Mouse (Mus musculus) skeletal muscle tissue, adult 2 months (tissue): ENCODE results near the gene Arhgef12.
A peak's percentile ranks its signal among the peaks of the same experiment; 100 is the strongest.
"Not testable (repeated sequence)": the region's sequence is repeated elsewhere in the genome, so short reads cannot be mapped to it uniquely, and the experiment has no call there.

ENCODE experiments used
- DNase-seq: peaks from one replicate; pipeline ENCODE4 v3.0.0-alpha.2; 2012; ENCODE audit warnings: low read depth, low spot score

Arhgef12 gene

DNA sequence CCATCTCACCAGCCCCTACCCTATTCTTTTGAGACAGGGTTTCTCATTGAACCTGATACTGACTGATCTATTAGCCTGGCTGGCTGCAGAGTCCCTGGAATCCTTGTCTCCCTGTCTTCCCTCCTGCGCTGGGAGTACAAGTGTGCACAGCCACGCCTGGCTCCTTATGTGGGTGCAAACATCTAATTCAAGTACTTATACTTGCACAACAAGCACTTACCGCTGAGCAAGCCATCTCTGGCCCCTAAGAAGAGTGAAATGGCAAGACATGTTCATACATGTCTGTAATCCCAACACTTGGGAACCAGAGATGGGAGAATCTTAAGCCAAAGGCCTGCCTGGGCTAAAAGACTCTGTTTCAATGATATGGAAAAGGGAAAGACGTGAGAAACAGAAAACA, 104.0 kb downstream of the Arhgef12 start:
- DNase-seq: no peak

DNA sequence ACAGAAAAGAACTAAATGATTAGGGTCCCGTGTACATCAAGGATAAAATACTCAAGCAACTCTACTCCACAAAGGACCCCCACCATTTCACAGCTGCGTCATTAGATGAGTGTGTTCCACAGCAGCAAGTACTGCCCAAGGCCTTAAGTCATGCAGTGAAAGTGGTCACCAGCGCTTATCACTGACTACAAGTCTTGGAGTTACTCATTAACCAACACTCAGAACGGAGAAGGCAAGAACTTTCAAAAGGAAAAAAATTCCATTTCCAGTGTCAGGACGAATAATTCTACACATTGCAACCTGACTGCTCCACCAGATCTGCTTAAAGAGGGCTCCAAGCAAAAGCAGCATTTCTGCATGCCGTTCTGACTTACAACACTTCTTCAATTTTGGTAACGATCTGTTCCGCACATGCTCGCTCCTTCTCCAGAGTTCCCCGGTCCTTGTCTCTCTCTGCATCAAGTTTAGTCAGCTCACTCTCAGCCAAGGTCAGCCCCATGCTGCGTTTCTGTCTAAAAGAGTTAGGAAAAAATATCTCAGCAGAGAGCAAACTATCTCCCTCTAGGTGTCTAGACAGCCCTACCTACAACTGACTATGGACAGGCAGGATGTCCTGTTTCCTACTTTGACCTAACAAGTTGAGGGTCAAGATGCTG, 106.3 kb downstream of the Arhgef12 start:
- no peak for DNase-seq

DNA sequence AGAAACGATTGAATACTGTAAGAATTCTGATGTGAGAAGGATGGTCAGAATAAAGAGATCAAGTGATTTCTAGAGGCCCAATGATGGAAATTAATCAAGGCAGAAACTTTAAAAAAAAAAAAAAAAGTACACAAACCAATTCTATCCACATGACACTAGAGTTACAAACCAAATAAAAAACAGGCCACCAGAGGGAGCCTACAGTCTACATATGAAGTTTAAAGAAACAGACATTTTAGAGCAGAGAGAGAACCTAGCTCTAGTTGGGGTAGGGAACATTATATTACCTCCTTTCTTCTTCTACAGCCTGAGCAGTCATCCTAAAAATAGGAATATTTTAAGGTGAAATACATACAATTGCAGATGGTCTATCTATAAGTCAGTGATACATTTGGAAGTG, 107.0 kb downstream of the Arhgef12 start:
- DNase-seq: peak; percentile 44

DNA sequence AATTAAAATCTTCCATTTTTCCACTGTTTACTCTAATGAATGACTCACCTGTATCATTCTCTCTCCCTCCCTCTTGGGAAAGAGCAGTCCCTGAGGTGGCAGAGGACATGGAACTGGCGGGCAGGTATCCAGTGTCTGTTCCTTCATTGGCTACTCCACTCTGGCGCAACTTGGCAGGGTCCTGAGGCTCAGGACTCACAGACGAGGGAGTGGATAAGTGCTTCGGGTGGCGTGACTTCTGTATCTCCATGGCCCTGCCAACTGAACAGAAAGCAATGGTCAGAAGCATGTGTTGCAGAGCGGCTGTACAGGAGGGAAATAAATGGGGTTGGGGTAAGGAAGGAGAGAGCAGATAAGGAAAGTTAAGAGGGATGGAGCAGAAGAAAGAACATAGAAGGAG, 109.5 kb downstream of the Arhgef12 start:
- DNase-seq: no peak

DNA sequence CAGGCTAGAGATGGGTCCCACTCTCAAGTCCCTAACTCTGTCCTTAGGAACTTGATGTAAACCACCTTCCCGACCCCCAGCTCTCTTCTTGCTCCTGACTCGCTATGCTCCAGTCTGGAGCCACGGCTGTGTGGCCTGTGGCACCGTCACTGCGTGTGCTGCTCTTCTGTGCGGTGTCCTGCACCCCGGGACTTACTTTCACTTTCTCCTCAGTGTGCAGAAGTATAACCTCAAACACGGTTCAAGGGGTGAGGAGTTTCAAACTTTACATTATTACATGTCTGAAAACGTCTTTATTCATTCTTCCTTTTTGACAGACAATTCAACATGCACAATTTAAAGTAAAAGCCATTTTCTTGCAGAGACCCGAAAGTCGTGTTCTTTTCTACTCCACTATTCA, 111.7 kb downstream of the Arhgef12 start:
- no peak for DNase-seq

DNA sequence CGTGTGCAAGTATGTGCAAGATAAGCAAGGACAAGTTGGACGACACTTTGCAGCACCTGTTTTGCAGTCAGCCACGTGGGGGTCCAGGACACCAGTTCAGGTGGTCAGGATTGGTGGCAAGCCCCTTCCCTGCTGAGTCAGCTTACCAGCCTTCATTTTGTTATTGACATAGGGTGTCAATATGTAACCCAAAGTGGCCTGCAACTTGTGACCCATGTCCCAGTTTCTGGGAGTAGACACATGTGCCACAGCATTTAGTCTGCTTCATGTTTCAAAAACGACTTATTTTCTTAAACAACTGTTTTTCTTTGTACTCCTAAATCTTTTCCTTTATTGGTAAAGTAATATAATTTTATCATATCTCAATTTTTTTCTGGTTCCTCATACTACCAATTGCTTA, 112.3 kb downstream of the Arhgef12 start:
- DNase-seq: no peak

DNA sequence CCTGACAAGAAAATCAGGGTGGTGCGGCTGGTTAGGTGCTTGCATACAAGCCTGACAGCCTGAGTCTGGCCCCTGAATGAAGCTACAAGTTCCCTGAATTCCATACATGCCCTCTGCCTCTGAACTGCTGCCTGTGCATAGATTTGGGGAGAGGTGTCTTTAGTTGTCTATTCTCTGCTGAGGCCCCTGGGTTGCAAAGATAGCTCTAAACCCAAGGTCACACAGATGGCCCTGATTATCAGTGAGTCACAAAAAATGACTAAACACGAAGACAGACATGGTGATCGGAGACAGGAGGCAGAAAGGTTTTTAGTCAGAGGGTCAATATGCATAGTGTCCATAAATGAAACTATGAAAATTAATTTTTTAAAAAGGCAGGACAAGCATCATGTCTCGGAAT, 113.4 kb downstream of the Arhgef12 start:
- no peak for DNase-seq

DNA sequence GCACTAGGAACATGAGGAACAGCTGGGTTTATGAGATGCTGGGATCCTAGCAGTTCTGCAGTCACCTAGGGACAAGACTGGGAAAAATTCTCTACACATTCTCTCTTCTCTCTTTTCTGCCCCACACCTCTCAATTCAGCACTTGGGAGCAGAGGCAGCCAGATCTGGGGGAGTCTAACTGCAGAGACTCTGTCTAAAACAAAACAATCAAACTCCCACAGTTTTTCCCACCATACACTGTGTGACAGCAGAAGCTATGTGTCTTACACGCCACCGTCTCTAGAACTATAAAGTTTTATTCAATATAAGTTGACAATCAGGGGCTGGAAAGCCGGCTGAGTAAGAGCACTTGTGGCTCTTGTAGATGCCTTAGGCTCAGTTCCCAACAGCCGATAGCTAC, 119.1 kb downstream of the Arhgef12 start:
- DNase-seq: no peak

DNA sequence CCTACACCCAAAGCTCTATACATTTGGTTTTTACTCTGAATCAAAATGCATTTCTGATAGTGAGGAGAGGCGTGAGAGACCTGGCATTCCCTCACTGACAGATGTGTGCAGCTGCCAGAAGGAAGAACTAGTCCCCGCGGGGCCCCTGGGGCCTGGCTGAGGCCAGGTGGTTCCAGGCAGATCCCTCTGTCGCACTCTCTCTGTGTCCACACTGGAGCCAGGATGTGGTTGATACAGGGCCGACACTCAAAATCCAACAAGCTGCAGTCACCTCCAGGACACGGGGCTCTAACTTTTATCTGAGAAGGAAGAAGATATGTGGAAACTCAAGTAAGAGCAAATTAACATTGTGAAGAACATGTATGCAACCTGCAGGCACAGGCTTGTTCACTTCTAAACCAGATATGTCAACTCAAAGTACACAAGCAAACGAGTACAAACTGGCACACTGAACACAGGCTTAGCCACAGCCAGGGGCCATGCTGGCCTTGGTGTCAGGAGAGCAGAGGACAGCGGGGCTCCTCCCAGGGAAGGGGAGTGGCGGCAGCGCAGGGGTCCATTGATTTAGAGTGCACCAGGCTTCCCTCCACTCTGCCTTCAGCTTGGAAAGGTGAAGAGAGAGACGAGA, 138.0 kb downstream of the Arhgef12 start:
- DNase-seq: no peak

DNA sequence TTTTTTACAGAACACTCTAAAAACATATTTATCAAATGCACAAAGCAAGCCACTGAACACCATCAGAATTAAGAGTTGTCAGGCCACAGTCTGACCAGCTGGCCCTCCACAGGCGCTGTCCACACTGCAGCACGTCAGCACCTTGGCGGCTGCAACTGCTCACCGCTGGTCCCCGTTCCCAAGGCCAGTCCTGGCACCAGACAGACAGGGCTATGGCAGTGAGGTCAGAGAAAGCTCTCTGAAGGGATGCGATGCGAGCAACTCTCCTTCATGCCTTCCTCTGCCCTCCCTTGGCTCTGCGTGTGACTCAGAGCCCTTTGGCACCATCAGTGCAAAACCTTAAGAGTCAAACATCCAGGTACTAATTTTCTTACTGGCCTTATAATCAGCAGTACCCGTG, 139.3 kb downstream of the Arhgef12 start:
- DNase-seq: no peak

DNA sequence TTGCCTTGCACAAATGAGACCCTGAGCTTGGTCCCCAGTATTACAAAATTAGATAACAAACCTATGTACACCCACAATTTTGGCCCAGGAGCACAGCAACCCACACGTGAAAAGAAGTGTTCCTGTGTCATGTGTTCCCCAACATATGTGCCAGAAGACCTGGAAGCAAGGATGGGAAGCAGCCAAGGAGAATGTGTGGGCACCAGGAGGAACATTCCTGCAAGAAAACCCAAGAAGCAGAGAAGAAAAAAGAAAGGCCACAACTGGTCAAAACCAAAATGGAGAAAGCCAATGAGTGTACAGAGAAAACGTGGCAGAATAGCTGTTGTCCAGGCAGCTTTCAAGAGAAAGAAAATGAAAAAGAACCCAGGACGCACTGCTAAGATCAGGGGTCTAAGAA, 142.2 kb downstream of the Arhgef12 start:
- not testable (repeated sequence) for DNase-seq

DNA sequence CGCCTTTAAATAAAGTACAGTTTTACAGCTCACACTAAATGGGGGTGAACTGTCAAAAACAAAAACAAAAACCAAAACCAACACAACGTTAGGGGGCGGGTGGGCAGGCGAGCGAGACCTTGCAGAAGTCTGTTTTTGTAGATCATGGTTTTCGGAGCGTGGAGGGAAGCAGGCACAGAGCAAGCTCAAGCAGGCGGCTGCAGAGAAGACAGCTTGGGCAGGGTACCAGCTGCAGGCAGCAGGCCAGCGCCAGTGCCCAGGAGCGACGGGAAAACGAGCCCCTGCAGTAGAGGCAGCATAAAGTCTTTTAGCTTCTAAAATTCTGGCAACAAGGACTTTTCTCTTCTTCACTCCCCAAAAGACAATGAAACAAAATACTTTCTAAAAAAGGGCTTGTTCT, 142.7 kb downstream of the Arhgef12 start:
- DNase-seq: no peak

DNA sequence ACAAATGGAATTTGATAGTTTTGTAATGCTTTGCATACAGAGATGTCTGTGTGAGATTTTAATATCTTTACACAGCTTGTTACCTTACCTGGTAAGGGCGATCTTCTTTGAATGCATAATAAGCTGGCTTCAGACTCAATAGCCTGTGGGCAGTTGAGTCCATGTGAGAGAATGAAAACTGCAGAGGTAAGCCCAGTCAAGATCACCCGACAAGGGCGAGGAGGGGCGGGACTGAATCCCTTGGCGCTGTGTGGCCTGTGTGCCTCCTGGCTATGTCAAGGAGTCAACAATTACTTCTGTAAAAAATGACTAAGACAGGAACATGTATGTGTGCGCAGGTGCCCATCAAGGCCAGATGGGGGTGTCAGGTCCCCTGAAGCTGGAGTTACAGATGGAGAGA, 144.5 kb downstream of the Arhgef12 start:
- no peak for DNase-seq

DNA sequence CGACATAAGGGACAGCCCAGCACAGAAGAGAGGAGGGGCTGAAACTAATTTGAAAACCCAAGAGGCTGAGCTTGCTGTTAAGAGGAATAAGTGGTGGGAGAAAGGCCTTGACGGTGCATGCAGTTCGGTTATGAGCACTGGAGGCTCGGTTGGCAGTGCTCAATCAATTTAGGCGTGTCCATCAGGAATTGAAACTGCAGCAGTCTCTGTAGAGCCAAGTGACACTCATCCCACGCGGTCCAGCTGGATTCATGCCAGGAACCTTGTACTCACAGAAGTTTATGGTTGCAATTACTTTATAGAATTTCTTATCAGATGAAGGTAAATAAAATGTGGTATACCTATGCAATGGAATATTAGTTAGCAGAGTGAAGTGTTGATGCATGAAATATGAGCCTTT, 148.6 kb downstream of the Arhgef12 start:
- no peak for DNase-seq

DNA sequence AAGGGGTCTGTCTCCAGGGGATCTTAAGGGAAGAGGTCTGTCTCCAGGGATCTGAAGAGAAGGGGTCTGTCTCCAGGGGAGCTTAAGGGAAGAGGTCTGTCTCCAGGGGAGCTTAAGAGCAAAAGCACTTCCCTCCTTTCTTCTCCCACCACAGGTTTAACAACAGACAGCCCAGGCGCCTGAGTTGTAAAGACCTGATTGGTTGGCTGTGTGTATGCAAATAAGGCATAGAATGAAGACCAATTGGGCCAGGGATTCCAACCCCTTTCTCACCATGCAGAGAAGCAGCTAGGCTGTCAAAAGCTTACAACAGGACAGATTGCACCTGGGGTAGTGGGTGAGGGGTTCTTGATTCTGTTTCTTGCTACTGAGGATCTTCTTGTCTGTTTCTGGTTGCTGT, 158.7 kb downstream of the Arhgef12 start:
- no peak for DNase-seq

DNA sequence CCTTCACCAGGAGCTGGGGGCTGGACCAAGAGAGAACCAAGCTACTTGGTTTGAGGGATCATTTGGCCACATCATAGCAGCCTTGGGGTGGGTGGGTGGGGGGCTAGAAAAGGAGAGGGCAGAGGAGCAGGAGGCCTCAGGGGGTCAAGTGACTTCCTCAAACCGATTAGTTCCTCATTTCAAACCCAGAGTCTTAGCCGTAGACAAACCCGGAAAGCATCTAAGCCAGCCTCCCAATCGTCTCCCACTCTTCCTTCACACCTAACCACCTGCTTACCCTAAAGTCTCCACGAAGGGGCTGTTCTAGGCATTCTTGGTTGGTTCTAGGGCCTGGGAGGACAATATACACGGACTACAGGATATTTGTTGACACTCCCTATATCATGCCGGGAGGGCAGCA, 161.9 kb downstream of the Arhgef12 start:
- DNase-seq: no peak

DNA sequence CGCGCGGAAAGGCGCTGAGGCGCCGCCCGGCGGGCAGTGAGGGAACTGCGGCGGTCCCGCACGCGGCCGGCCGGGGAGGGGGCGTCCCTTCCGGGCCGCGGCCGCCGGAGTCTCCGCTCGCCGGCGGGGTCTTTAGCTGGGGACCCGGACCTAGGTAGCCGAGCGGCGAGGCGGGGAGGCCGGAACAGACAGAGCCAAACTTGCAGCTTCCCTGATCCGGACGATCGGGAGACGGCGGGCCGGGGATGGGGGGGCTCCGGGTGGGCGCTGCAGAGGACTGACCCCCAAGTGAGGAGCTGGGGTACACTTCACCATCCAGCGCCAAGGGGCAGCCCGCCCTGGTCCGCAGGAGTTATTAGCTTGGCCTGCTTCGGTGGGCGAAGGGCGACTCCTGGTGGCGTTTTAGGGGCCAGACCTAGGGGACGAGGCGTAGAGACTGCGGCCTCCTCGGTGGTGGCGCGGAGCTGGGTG, 162.5 kb downstream of the Arhgef12 start:
- peak; percentile 49 for DNase-seq

DNA sequence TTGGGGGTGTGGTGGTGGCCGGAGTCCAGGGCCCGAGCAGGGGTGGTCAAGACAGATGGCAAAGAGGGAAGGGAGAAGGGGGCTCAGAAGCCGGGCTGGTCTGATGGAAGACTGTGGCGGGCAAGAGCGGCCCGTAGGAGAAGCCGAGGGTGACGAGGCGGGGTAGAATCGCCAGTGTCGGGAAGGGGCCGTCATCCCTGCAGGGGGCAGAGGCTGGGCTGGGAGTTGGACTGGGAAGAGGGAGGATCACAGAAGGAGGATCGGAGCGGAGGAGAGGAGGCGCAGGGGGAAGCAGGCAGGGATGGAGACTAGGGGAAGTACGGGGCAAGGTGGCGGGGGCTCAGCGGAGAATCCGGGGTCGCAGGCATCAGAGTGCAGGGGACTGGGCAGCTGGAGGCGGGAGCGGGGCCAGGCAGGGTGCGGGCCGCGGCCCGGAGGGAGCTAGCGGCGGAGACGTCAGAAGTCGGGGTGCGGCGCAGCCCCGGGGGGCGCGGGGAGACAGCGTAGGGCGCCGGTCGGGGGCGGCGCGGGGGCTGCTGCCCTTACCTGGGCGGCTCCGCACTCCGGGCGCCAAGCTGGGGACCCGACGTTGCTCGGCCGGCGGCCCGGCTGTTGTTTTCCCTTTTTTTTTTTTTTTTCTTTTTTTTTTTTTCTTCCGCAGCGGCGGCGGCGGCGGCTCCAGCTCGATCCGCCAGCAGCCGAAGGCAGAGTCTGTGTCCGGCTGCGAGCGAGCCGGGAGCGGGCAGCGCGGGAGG, 163.1 kb downstream of the Arhgef12 start, which contains the start of gene Grik4:
Gene Grik4, minus strand, starts transcription at position 713 of the 755 bp plus-strand sequence.
- no peak for DNase-seq

DNA sequence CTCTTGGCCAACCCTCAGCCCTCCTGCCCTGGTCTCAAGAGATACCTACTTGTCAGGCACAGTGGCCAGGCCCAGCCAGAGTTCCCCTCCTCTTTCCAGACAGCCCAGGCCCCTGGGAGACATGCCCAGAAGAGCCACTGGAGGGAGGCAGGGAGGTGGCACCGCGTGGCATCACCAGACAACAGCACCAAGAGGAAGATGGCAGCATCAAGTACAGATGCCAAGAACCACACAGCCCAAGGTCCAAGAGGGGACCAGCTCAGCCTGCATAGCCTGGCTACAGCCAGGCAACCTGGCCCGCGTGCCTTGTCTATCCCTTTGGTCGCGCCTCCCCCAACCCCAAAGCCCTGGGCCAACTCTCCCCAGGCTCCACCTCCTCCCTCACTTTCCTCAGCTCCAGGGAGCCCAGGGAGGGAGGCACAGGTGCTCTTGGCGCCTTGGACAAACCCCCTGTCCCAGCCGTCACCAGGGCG, 163.9 kb downstream of the Arhgef12 start:
- DNase-seq: no peak

DNA sequence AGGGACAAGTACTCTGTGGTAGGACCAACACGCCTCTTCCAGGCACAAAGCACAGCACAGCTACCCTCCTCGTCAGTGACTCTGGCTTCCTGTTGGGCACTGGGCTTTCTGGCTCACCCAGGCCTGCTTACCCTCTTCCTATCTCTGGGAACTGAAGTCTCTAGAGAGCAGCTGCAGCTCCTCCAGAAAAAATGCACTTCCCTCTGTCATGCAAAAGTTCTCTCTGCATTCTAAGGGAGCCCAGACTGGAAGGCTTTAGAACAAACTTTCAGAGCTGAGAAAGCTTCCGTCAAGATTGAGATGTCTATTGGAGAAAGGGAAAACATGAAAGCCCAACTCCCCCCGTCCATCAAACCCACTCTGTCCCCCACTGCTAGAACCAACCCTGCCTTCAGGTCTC, 164.9 kb downstream of the Arhgef12 start:
- no peak for DNase-seq

DNA sequence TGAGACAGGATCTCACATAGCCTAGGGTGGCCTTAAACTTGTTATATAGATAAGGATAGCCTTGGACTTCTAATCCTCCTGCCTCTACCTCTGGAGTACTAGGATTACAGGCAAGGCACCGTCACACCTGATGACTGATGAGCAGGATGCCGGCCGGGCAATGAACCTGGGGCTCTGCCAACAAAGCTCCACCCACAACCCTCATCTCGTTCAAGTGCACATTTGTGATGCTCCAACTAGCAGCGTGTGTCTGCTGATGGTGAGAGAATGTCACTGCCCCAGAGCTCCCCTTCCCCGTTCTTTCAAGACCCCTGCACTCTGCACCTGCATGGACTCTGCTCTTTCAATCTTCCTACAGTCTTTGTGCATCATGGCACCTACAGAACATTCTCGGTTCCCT, 174.9 kb downstream of the Arhgef12 start:
- no peak for DNase-seq

DNA sequence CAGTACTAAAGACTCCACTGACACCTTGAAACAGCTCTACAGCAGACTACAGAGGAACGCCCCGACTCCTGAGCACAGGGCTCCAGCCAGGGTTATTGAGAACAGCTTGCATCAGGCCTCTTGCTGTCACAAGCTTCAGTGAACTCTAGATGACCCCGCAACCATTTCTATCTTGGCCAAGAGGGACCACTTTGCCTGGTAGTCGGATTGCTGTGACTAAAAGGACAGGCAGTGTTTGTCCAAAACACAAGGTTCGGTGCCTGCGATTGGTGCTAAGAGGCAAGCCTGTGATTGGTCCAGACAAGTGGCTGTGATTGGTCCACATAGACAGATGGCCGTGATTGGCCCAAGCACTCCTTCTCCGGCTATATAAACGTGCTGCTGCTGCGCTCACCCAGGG, 179.5 kb downstream of the Arhgef12 start:
- no peak for DNase-seq

DNA sequence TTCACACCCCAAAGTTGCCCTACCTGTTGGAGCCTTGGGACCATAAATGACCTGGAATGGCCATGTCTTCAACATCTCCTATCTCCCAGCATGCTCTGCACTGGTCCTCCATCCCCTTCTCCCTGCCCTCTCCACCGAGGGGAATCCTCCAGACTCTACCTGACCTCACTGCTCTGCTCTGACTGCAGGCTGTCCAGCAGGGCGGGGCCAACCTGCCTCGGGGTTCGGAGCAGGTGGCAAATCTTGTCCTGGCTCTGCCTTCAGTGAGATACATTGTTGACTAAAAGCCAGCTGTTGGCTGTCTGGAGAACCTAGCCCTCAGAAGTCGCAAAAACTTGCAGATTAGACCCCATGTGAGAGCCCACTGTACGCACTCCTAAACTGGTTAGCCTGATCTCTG, 180.5 kb downstream of the Arhgef12 start:
- DNase-seq: no peak
